Comparison of ENCODE assay signal across 26 mouse cellular contexts in genomic region chr8:66729446-66729845, GRCm38 (mm10). TPM values are rescaled to one million over a fixed set of nuclear protein-coding genes. Genes with fewer than 3 reads are reported as not detected.
A peak's percentile ranks its signal among the peaks of the same experiment; 100 is the strongest.
DNase-seq lines count a peak whose midpoint lies in the region; ATAC-seq and TF ChIP-seq lines count a peak whose summit lies in the region.
"Had no signal": no experiment of that assay in that cellular context is flagged by ENCODE, and none has a peak within 500 bp of the region (broad histone marks: within the 10 kb centered on the region; RNA-seq: fewer than 3 reads in every experiment).

No protein-coding gene starts in this region.

- no peaks in the 10 kb centered on the region for H3K36me3 ChIP-seq in forebrain, embryonic 14.5 days (ENCODE audit: control insufficient read depth, insufficient read depth, low read length)
- H3K36me3 ChIP-seq in forebrain, embryonic 13.5 days (ENCODE audit: poor library complexity, severe bottlenecking) = no peaks in the 10 kb centered on the region
- H3K36me3 ChIP-seq: embryonic facial prominence, embryonic 12.5 days; heart, embryonic 15.5 days; hindbrain, embryonic 15.5 days had no signal

- no peaks in the 10 kb centered on the region for H3K4me1 ChIP-seq in forebrain, embryonic 14.5 days (ENCODE audit: control insufficient read depth, insufficient read depth, low read length)
- H3K4me1 ChIP-seq in forebrain, embryonic 13.5 days = 0 out of 2 replicates have a peak, but pooled peaks cover 3% of the 10 kb centered on the region
- H3K4me1 ChIP-seq: embryonic facial prominence, embryonic 12.5 days; heart, embryonic 15.5 days; hindbrain, embryonic 15.5 days had no signal

- H3K9me3 ChIP-seq in forebrain, embryonic 14.5 days (replicated peaks; ENCODE audit: control insufficient read depth, low read length) = no peaks in the 10 kb centered on the region
- H3K9me3 ChIP-seq in forebrain, embryonic 13.5 days (replicated peaks) = no peaks in the 10 kb centered on the region
- H3K9me3 ChIP-seq: embryonic facial prominence, embryonic 12.5 days; heart, embryonic 15.5 days; hindbrain, embryonic 15.5 days had no signal

- peak; percentile 9 for DNase-seq in embryo, embryonic 10 days (ENCODE audit: low spot score)
- DNase-seq in embryo, embryonic 9.5 days (ENCODE audit: extremely low spot score) = no peak
- DNase-seq in forebrain, embryonic 14.5 days (ENCODE audit: low spot score) = peak; percentile 1
- DNase-seq in ES-CJ7 (ENCODE audit: low read depth, low spot score) = peak; percentile 63
- peak; percentile 12 for DNase-seq in brain, embryonic 14.5 days (ENCODE audit: low read depth)
- DNase-seq in thymus, adult 18-20 months = no peak
- DNase-seq: adrenal gland, adult 8-10 months; adrenal gland, postnatal 36 days; B cell, adult 2 months; cerebellum, adult 11 months; cerebellum, adult 8-10 months; cerebellum, postnatal 14 days; gastrocnemius, postnatal 14 days; heart, adult 2 months; heart, postnatal 14 days; kidney, adult 8-10 months had no signal

- ATAC-seq in forebrain, embryonic 14.5 days = no peak
- no peak for ATAC-seq in forebrain, embryonic 13.5 days
- ATAC-seq: CD4-positive, CD25-positive, alpha-beta regulatory T cell, adult 4 months; forebrain, embryonic 16.5 days; intestine, embryonic 16.5 days; Patski had no signal

- no peak for TF ChIP-seq CTCF in brain, embryonic 14.5 days (IDR thresholded peaks at IDR 0.05; ENCODE audit: borderline replicate concordance, extremely low read depth, insufficient read depth, insufficient read length)

- H3K9ac ChIP-seq in forebrain, embryonic 14.5 days (ENCODE audit: low read length) = no peak overlapping the region
- H3K9ac ChIP-seq in forebrain, embryonic 13.5 days = no peak overlapping the region
- H3K9ac ChIP-seq: embryonic facial prominence, embryonic 12.5 days; heart, embryonic 15.5 days; hindbrain, embryonic 15.5 days had no signal

- no peak overlapping the region for H3K27ac ChIP-seq in forebrain, embryonic 14.5 days (ENCODE audit: low read depth, low read length)
- no peak overlapping the region for H3K27ac ChIP-seq in forebrain, embryonic 13.5 days
- H3K27ac ChIP-seq: embryonic facial prominence, embryonic 12.5 days; heart, adult 2 months; heart, embryonic 15.5 days; hindbrain, embryonic 15.5 days had no signal

- WGBS in forebrain, embryonic 14.5 days = 2% methylated on average over 7 of the region's 7 CpGs
- WGBS in forebrain, embryonic 13.5 days = under 1% methylated on average over 7 of the region's 7 CpGs

- no peak overlapping the region for H3K4me3 ChIP-seq in forebrain, embryonic 14.5 days (ENCODE audit: low read depth, low read length)
- no peak overlapping the region for H3K4me3 ChIP-seq in forebrain, embryonic 13.5 days
- H3K4me3 ChIP-seq: embryonic facial prominence, embryonic 12.5 days; heart, adult 2 months; heart, embryonic 15.5 days; hindbrain, embryonic 15.5 days had no signal

- no peak overlapping the region for H3K4me2 ChIP-seq in forebrain, embryonic 14.5 days (ENCODE audit: low read length)
- H3K4me2 ChIP-seq in forebrain, embryonic 13.5 days = no peak overlapping the region
- H3K4me2 ChIP-seq: embryonic facial prominence, embryonic 12.5 days; heart, embryonic 11.5 days; heart, embryonic 15.5 days; hindbrain, embryonic 15.5 days had no signal

- no peaks in the 10 kb centered on the region for H3K27me3 ChIP-seq in forebrain, embryonic 14.5 days (replicated peaks; ENCODE audit: control insufficient read depth, insufficient read depth, low read length)
- no peaks in the 10 kb centered on the region for H3K27me3 ChIP-seq in forebrain, embryonic 13.5 days
- H3K27me3 ChIP-seq: embryonic facial prominence, embryonic 12.5 days; heart, embryonic 15.5 days; hindbrain, embryonic 15.5 days had no signal

- TF ChIP-seq POLR2A in brain, embryonic 14.5 days (IDR thresholded peaks at IDR 0.05; ENCODE audit: borderline replicate concordance, extremely low read depth, insufficient read depth, insufficient read length, poor library complexity, severe bottlenecking) = no peak

RNA-seq across cellular contexts. Expression of gene Npy1r, which starts 32.5 kb away (rescaled TPM):
- polyA plus RNA-seq in forebrain, embryonic 14.5 days (2014; fragmentation: Nextera tagmentation; extraction: Ambion mirVana) = 2.3 and 3.4 TPM in 2 replicates
- 1.4 and 1.8 TPM in 2 replicates for polyA plus RNA-seq in forebrain, embryonic 13.5 days (2015; fragmentation: Nextera tagmentation; extraction: Ambion mirVana)
- polyA plus RNA-seq in brain, embryonic 14.5 days (2012; rRNA removed) = 3.0 and 5.2 TPM in 2 replicates
- polyA plus RNA-seq: CD4-positive, CD25-positive, alpha-beta regulatory T cell, adult 4 months; Patski had no signal

RNA-seq across cellular contexts. Expression of gene Npy5r, which starts 41.5 kb away (rescaled TPM):
- polyA plus RNA-seq in forebrain, embryonic 14.5 days (2014; fragmentation: Nextera tagmentation; extraction: Ambion mirVana) = 0.38 and 0.54 TPM in 2 replicates
- polyA plus RNA-seq in forebrain, embryonic 13.5 days (2015; fragmentation: Nextera tagmentation; extraction: Ambion mirVana) = 0.23 TPM in 1 of 2 replicates, not detected in the other
- 0.73 and 0.77 TPM in 2 replicates for polyA plus RNA-seq in brain, embryonic 14.5 days (2012; rRNA removed)
- polyA plus RNA-seq: CD4-positive, CD25-positive, alpha-beta regulatory T cell, adult 4 months; gonadal fat pad, adult 2 months; heart, adult 2 months; heart, embryonic 11.5 days; heart, embryonic 15.5 days; Patski had no signal

Comparison
In these comparisons a context has a peak if more than half of its experiments do, and no peak if none do; other contexts are left out.
1. DNase-seq: peak in embryo, embryonic 10 days (single experiment), forebrain, embryonic 14.5 days (single experiment), ES-CJ7 (single experiment) and brain, embryonic 14.5 days (single experiment); none in embryo, embryonic 9.5 days (single experiment) and thymus, adult 18-20 months (0 of 2).